Mouse (Mus musculus): ENCODE results near the gene Foxp1.

Foxp1 gene

DNA sequence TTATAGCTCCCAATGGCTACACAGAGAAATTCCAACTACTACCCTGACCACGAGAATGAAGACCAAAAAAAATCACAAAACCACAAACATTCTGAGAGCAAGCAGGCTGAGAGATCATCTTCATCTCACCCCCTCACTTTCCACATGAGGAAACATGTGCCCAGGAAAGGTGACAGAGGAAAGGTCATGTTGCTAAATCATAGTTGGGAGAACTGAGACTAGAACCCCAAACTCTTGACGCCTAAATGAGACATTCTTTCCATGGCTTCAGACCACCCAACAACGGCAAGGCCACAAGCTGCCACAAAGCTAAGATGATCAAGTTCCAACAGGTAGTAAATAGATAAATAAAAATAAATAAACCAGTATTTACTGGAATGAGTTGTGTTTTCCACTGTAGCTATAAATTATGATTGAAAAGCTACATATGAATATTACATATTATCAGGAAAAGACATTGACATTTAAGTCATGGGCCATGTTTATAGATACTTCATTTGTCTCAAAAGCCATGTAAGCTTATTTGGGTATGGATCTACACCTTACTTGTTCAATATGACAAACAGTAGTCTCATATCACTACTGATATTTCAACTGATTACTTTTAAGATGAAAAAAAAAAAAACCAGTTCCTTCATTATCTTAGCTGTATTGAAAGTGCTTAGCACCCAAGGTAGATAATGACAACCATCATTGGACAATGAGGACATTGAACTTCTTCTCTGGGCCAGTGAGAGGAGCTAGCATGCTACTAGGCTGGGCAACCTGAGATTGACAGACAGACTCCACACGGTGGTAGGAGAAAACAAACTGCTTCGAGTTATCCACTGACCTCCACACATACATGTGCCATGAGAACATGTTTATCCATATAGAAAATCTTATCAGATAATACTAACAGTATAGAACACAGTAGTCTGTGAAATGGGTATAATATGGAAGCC is 476.4 kb downstream of the Foxp1 start:
- no peak for DNase-seq (ENCODE audit: low spot score)

DNA sequence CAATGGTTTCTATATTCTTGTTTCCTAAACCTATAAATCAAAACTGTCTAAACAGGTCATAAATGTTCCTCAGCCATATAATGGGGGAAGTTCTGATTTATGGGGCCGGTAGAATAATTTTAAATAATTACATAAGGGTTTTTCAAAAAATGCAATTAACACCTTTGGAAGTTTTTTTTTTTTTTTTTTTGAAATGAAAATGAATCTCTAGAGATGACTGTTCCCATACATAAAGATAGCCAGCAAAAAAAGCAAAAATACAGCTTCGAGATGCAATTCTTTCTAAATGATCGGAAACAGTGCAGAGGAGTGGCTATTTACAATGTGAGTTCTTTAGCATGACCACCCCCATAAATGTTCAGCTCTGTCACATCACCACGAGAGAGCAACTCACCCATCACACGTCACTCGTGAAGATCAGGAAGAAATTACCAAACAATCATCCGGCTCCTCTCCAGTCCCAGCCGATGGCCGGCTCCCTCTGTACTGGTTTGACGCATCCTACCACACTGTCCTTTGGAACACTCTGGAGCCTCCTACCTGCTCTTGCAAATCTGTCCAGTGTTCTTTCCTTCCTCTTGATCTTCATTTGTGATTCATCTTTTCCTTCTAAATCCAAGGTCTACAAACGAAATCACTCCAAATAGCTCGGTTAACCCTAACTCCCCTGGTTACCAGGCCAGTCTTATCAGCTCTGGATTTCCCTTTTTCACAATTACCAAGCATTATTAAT is 478.4 kb downstream of the Foxp1 start:
- no peak for DNase-seq (ENCODE audit: low spot score)

DNA sequence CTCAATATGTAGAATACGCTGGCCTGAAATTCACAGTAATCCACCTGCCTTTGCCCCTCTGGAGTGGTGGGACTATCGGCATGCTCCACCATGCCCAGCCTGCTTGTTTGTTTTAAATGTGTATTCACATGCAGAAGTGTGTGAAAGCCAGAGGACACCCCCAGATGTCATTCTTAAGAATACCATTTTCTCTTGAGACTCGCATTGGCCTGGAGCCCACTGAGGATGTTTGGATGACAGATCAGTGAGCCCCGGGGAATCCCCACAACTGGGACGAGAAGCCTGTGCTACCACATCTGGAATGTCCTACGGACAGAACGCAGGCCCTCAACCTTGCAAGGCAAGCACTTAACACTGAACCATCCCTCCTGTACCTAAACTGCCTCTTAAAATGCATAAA is 479.3 kb downstream of the Foxp1 start:
- DNase-seq (ENCODE audit: low spot score), result no peak

DNA sequence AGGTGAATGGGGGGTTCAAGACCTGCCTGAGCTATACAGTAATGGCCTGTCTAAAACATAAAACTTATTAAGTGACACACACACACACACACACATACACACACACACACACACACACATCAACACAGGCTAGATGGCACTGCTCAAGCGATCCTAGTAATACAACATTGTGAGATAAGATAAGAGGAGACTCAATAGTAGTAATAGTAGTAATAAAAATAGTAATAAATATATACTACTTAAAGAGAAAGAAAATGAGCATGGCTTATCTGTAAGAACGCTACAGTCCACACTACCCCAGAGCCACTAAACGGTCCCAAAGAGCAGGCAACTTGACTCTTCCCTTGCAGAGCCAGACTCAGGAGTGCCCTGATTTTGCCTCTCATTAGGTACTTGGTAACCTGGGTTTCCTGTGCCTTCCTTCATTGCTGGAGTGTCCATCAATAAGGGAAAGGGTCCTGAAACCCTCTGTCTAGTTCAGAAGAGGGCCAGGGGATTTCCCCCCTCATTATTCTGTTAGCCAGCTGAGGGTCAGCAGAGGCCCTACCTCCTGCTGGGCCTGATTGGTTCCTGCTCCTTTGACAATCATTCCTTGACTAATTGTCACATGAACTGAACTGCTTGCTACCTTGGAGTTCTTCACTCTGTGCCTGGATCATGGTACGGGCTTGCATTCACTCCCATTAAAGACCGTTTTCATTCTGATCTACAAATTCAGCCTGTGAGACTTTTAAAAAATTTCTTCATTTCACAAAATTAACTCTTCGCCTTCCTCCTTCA is 480.2 kb downstream of the Foxp1 start:
- no peak for DNase-seq (ENCODE audit: low spot score)

- DNase-seq (ENCODE audit: low spot score), result no peak
These were observed 483.5 kb downstream of the Foxp1 start for GRCm38 (mm10) chr6:99038977-99039376.

- DNase-seq (ENCODE audit: low spot score), result no peak
These were observed 486.8 kb downstream of the Foxp1 start for GRCm38 (mm10) chr6:99035459-99036375.

DNA sequence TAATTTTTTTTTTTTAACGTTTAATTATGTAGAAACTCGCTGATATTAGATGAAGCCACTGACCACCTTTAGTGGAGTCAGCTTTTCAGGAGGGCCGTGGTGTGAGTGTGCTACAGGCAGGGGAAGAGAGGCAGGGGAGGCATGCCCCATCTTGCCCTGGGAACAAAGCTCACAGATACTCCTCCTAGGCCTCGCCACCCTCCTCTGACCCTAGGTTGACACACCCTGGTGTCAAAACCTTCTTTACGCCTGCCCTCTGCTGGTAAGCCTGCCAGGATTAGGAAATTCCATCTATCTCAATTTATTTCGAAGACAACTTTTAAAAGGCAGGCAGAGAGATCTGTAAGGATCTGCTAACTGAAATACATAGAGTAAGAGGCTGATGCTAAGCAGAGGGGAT is 489.5 kb downstream of the Foxp1 start:
- no peak for DNase-seq (ENCODE audit: low spot score)

- DNase-seq (ENCODE audit: low spot score), result no peak
These were observed 491.1 kb downstream of the Foxp1 start for GRCm38 (mm10) chr6:99031321-99031903.

DNA sequence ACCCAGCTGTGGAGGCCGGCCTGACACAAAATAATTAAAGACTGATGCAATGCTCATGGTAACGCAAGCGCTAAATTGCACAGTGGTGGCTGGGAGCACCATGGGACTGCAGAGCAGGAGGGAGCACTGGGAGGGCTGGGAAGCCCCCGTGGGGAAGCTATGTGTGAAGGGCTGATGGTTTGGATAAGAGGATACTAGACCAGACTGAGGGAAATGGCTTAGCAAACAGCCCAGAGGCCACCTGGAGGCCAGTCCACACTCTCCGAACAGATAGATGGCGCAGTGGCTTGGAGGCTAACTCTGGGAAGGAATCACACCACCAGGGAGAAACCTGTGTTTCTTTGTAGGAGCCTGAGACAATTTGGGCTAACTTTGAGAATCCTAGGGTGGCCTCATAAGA is 492.3 kb downstream of the Foxp1 start:
- no peak for DNase-seq (ENCODE audit: low spot score)

GRCm38 (mm10) chr6:99029438-99029837 is 493.1 kb downstream of the Foxp1 start:
- no peak for DNase-seq (ENCODE audit: low spot score)

DNA sequence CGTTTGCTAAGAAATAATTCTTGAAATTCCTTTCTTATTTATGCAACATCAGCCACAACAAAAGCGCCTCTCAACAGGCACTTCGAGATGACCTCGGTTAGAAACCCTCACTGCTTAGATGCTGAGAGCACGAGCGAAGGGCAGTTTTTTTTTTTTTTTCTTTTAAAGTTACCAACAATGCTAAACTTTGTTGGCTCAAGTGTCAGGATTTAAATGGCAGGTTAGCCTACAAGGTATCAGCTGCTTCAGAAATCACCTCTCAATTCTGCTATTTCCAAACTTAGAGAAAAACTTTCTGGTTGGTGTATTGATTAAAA is 493.6 kb downstream of the Foxp1 start:
- DNase-seq (ENCODE audit: low spot score), result no peak

GRCm38 (mm10) chr6:99028161-99028988 is 494.1 kb downstream of the Foxp1 start:
- peak; percentile 66 for DNase-seq (ENCODE audit: low spot score)

DNA sequence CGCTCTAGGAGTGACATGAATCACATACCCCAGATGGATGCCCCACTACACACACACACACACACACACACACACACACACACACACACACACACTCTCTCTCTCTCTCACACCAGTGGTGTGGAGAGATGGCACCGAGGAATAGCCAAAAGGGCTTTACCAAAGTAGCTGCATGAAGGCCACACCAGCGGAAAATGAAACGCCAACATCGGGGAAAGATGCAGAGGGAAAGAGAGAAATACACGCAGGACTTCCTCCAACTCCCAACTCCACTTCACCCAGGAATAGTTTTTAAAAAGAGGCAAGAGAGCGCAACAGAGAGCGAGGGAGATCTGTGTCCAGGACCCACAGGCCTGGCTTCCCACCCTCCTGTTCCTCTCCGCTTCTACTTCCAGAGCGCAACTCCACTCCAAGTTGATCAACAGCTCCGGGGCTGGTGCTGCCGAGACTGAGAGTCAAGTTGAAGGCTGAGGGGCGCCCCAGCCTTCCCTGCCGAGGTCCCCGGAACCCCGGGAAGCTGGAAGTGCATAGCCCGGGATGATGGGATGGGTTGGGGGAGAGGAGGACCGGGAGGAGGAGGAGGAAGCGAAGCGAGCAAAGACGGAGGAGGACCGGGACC is 494.9 kb downstream of the Foxp1 start:
- no peak for DNase-seq (ENCODE audit: low spot score)

DNA sequence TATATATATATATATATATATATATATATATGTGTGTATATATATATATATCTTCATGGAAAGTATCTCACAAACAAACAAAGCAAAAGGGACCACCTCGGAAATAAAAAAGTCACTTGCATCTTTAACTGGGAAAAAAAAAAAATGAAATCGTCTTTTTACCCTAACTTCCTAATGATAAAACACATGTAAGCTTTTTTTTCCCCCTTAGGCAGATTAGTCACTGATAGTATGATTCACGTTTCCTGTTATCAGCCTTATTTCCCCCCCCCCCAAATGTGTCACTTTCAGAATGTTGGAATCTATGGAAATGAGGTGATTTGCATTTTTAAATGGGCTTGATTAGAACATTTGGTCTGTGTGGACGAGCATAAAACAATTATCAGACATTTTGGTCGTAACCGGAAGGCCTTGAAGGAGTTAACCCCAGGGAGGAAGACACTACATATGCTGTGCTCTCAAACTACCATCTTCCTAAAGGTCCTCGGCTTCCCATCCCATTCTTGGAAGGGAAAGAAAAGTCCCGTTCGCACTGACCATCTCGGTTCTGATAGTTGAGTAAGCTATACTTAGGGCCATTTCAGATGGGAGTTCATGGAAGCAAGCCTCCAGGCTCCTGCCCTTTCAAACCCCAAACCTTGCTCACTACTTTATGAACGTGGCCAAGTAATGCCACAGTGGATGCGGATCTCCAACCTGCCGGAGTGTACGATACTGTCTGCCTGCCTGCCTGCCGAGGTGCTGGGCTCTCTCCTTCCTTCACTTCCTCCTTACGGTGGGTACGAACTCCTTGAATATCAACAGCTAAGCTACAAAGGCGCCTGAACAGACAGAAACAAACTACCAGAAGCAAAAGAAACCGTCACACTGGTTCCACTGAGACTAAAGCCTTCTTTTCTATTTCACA is 495.6 kb downstream of the Foxp1 start:
- DNase-seq (ENCODE audit: low spot score), result no peak

DNA sequence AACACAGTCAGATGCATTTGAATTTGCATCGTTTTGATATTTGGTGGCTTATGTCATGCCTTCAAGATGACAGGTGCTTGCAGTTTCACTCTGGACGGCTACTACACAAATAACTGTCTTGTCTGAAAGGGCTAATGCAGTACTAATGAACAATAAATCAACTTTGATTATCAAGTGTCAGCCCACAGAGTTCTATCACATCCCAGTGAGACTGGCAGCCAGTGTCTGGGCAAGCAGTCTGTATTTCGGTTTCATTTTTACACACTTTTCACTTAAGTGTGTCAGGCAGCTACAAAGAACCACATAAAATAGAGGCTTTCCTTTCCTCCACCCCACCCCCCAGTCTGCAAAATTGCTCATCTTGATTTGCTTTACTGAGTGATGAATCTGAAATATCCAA is 496.5 kb downstream of the Foxp1 start:
- DNase-seq (ENCODE audit: low spot score), result no peak

- DNase-seq (ENCODE audit: low spot score), result no peak
These were observed 497.9 kb downstream of the Foxp1 start for GRCm38 (mm10) chr6:99024588-99024987.

DNA sequence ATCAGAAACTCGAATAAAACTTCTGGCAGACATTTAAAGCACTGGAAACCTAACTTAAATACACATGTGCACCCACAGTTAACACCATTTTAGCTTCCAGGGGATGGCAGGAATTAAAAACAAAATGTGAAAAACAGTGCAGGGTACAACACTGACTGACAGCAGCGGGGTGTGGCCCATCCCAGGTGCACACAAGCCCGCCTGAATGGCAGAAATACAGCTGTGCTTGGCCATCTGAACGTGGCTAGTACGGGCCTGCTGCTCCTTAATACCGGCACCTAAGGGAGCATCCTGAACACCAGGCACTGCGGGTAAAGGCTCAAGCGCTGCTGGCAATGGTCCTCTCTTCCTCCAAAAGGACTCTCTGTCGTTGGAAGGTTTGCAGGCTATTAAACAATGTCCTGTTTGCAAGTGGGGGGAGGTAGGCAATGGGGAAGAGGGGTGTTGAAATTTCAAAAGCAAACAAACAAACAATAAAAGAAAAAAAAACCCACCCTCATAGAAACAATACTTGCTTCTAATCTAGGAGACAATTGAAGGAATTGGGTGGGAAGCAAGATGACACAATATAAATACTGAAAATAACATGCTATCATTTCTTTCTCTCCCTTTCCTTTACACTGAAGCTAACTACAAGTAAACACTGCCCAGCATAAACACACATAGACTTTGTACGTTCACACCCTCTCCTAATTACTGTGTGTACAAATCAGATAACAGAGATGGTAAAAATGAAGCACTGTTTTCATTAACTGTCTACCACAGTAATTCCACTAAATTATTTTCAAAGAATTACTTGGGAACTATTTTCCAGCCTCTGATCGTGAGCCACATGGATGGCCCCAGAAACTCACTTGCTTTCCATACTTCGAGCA is 501.7 kb downstream of the Foxp1 start:
- no peak for DNase-seq (ENCODE audit: low spot score)

DNA sequence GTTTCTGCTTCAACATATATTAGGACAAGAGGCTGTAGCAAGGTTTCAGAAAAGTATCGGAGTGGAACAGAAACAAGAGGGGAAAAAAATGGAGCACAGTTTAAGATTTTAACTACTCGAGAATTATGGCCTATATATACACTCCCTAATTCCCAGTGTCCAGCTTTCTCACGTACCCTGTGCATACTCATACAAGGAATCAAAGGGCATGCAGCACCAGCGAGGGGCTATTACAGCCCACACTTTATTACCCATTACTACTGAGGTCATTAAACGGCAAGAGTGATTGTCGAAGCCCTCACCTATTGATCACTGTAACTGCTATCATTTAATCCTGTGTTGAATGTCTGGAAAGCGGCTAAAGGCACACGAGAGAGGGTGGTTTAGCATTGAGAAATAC is 502.8 kb downstream of the Foxp1 start:
- DNase-seq (ENCODE audit: low spot score), result no peak
